Mouse (Mus musculus) frontal cortex, adult (tissue): ENCODE data around the gene Ehd4.

Experiments
- ATAC-seq: cut with Nextera tagmentation; 2 replicates; pipeline ENCODE4 v1.9.2; 2017; ENCODE audit warnings: mild to moderate bottlenecking, moderate library complexity, mixed read lengths; ENCODE audit not compliant: low TSS enrichment

Gene Ehd4

GRCm38 (mm10) chr2:120154361-120154894 lies at the start of gene Ehd4:
Gene Ehd4 (minus strand): TSS chr2:120154606.
- peak; percentile 99 for ATAC-seq

GRCm38 (mm10) chr2:120203742-120204141 lies 49.3 kb upstream of the Ehd4 start:
- no peak for ATAC-seq

- ATAC-seq: peak; percentile 77
Observed at GRCm38 (mm10) chr2:120200077-120200476, 45.7 kb upstream of the Ehd4 start.

- peak; percentile 65 for ATAC-seq
Observed at GRCm38 (mm10) chr2:120188174-120188573, 33.8 kb upstream of the Ehd4 start.

- no peak for ATAC-seq
Observed at GRCm38 (mm10) chr2:120187583-120187982, 33.2 kb upstream of the Ehd4 start.

GRCm38 (mm10) chr2:120185527-120186276 lies 31.3 kb upstream of the Ehd4 start:
- no peak for ATAC-seq

- ATAC-seq: no peak
Observed at GRCm38 (mm10) chr2:120178936-120179335, 24.5 kb upstream of the Ehd4 start.

- ATAC-seq: peak; percentile 70; the same call in 1 of the 2 replicates
Observed at GRCm38 (mm10) chr2:120173718-120174117, 19.3 kb upstream of the Ehd4 start.

GRCm38 (mm10) chr2:120171362-120171761 lies 17.0 kb upstream of the Ehd4 start:
- no peak for ATAC-seq

- no peak for ATAC-seq
Observed at GRCm38 (mm10) chr2:120170726-120171125, 16.3 kb upstream of the Ehd4 start.

GRCm38 (mm10) chr2:120169382-120169781 lies 15.0 kb upstream of the Ehd4 start:
- ATAC-seq: no peak

GRCm38 (mm10) chr2:120167763-120168162 lies 13.4 kb upstream of the Ehd4 start:
- no peak for ATAC-seq

GRCm38 (mm10) chr2:120165474-120165873 lies 11.1 kb upstream of the Ehd4 start:
- no peak for ATAC-seq

GRCm38 (mm10) chr2:120159434-120159833 lies 5.0 kb upstream of the Ehd4 start:
- ATAC-seq: no peak

- ATAC-seq: no peak
Observed at GRCm38 (mm10) chr2:120158846-120159245, 4.4 kb upstream of the Ehd4 start.

GRCm38 (mm10) chr2:120158016-120158415 lies 3.6 kb upstream of the Ehd4 start:
- ATAC-seq: no peak

- ATAC-seq: no peak
Observed at GRCm38 (mm10) chr2:120157606-120158005, 3.2 kb upstream of the Ehd4 start.

GRCm38 (mm10) chr2:120153586-120154360 lies 633 bp downstream of the Ehd4 start:
- ATAC-seq: peak; percentile 5; the same call in 1 of the 2 replicates

GRCm38 (mm10) chr2:120150571-120150970 lies 3.8 kb downstream of the Ehd4 start:
- no peak for ATAC-seq

- ATAC-seq: no peak
Observed at GRCm38 (mm10) chr2:120149634-120150033, 4.8 kb downstream of the Ehd4 start.

- no peak for ATAC-seq
Observed at GRCm38 (mm10) chr2:120147999-120148398, 6.4 kb downstream of the Ehd4 start.

GRCm38 (mm10) chr2:120147364-120147763 lies 7.0 kb downstream of the Ehd4 start:
- no peak for ATAC-seq

- no peak for ATAC-seq
Observed at GRCm38 (mm10) chr2:120146543-120146942, 7.9 kb downstream of the Ehd4 start.
